In genomic region chr11:87761181-87761721, GRCm38 (mm10) we compare ENCODE assay signal across 13 mouse cellular contexts. TPM values are rescaled to one million over a fixed set of nuclear protein-coding genes. Genes with fewer than 3 reads are reported as not detected.
DNase-seq lines count a peak whose midpoint lies in the region; ATAC-seq and TF ChIP-seq lines count a peak whose summit lies in the region.
"Had no signal": no experiment of that assay in that cellular context is flagged by ENCODE, and none has a peak within 500 bp of the region (broad histone marks: within the 10 kb centered on the region; RNA-seq: fewer than 3 reads in every experiment).

No protein-coding gene starts in this region.

- H3K4me1 ChIP-seq in forebrain, embryonic 16.5 days (replicated peaks; ENCODE audit: control insufficient read depth, insufficient read depth, low read length), result peaks cover 51% of the 10 kb centered on the region
- peaks cover 57% of the 10 kb centered on the region for H3K4me1 ChIP-seq in midbrain, embryonic 15.5 days

- no peak for DNase-seq in left cerebral cortex, adult 2 months (ENCODE audit: extremely low spot score in 1 of 2, low spot score in 2 of 2)
- DNase-seq in left cerebral cortex, postnatal 14 days (ENCODE audit: low spot score in 2 of 2), result no peak
- DNase-seq in brain, adult 2 months (ENCODE audit: low read depth, low spot score), result peak; percentile 65
- no peak for DNase-seq in kidney, postnatal 4 days
- DNase-seq in adipocyte (ENCODE audit: low spot score), result no peak
- DNase-seq in lung, postnatal 10 days, result no peak
- DNase-seq: kidney, adult 2 months had no signal

- TF ChIP-seq CTCF in left cerebral cortex, adult 2 months (IDR thresholded peaks at IDR 0.05), result no peak

- peak overlapping the region; percentile 74 for H3K4me2 ChIP-seq in forebrain, embryonic 16.5 days (ENCODE audit: low read length)
- peak overlapping the region; percentile 91 for H3K4me2 ChIP-seq in midbrain, embryonic 15.5 days
- H3K4me2 ChIP-seq: heart, embryonic 12.5 days had no signal

- intact Hi-C loops in left cerebral cortex, adult 2 months (cut with DNase I), result loop anchor here (5.0 kb wide), 2 partner anchors 144 to 164 kb away; partner anchors contain the start of gene Hsf5
- intact Hi-C loops in left cerebral cortex, postnatal 14 days (cut with DNase I), result loop anchor here (5.0 kb wide), 1 partner anchor 164 kb away; no protein-coding TSS in a partner anchor

- peak overlapping the region; percentile 86 for H3K9ac ChIP-seq in forebrain, embryonic 16.5 days (replicated peaks; ENCODE audit: low read depth, low read length)
- H3K9ac ChIP-seq in midbrain, embryonic 15.5 days, result peak overlapping the region; percentile 74
- H3K9ac ChIP-seq: heart, embryonic 12.5 days; liver, embryonic 14.5 days; stomach, embryonic 15.5 days had no signal

- peak overlapping the region; percentile 92 for H3K27ac ChIP-seq in left cerebral cortex, adult 2 months
- H3K27ac ChIP-seq in forebrain, embryonic 16.5 days (ENCODE audit: low read length), result no peak overlapping the region
- H3K27ac ChIP-seq in midbrain, embryonic 15.5 days, result peak overlapping the region; percentile 95
- H3K27ac ChIP-seq: liver, embryonic 14.5 days; stomach, embryonic 15.5 days had no signal

- H3K27me3 ChIP-seq in forebrain, embryonic 16.5 days (replicated peaks; ENCODE audit: control insufficient read depth, insufficient read depth, low read length), result no peaks in the 10 kb centered on the region
- H3K27me3 ChIP-seq in midbrain, embryonic 15.5 days (replicated peaks), result no peaks in the 10 kb centered on the region

- 52% methylated on average over 11 of the region's 11 CpGs for WGBS in forebrain, embryonic 16.5 days
- WGBS in midbrain, embryonic 15.5 days, result 50% methylated on average over 11 of the region's 11 CpGs

- ATAC-seq in forebrain, embryonic 16.5 days, result no peak
- ATAC-seq in midbrain, embryonic 15.5 days (replicated peaks), result no peak
- ATAC-seq: activated CD4-positive, CD25-positive, alpha-beta regulatory T cell, adult 4 months had no signal

- no peaks in the 10 kb centered on the region for H3K9me3 ChIP-seq in forebrain, embryonic 16.5 days (ENCODE audit: control insufficient read depth, low read length)
- no peaks in the 10 kb centered on the region for H3K9me3 ChIP-seq in midbrain, embryonic 15.5 days
- H3K9me3 ChIP-seq: heart, embryonic 12.5 days; stomach, embryonic 15.5 days had no signal

- H3K4me3 ChIP-seq in left cerebral cortex, adult 2 months, result peak overlapping the region; percentile 75
- H3K4me3 ChIP-seq in forebrain, embryonic 16.5 days (replicated peaks; ENCODE audit: low read length), result peak overlapping the region; percentile 59
- peak overlapping the region; percentile 63 for H3K4me3 ChIP-seq in midbrain, embryonic 15.5 days
- H3K4me3 ChIP-seq: heart, embryonic 12.5 days; stomach, embryonic 15.5 days had no signal

- no peaks in the 10 kb centered on the region for H3K36me3 ChIP-seq in forebrain, embryonic 16.5 days (ENCODE audit: control insufficient read depth, insufficient read depth)
- H3K36me3 ChIP-seq in midbrain, embryonic 15.5 days (replicated peaks), result no peaks in the 10 kb centered on the region
- H3K36me3 ChIP-seq: heart, embryonic 12.5 days; stomach, embryonic 15.5 days had no signal

RNA-seq across cellular contexts. Expression of gene Tspoap1, which starts 0.9 kb away (rescaled TPM):
- 100 to 1,000 TPM; 190 to 202 TPM for total RNA-seq in left cerebral cortex, adult 2 months (2021)
- 100 to 1,000 TPM; 154 to 162 TPM for total RNA-seq in left cerebral cortex, postnatal 14 days (2021)
- 26.4 and 47.4 TPM in 2 replicates for polyA plus RNA-seq in forebrain, embryonic 16.5 days (2015; fragmentation: Nextera tagmentation; extraction: Ambion mirVana)
- 65.8 and 72.5 TPM in 2 replicates for polyA plus RNA-seq in midbrain, embryonic 15.5 days (2015; fragmentation: Nextera tagmentation; extraction: Ambion mirVana)

RNA-seq across cellular contexts. Expression of gene Supt4a, which starts 23.9 kb away (rescaled TPM):
- 10 to 100 TPM; 66.3 to 82.3 TPM for total RNA-seq in left cerebral cortex, adult 2 months (2021)
- 10 to 100 TPM; 60.6 to 67.6 TPM for total RNA-seq in left cerebral cortex, postnatal 14 days (2021)
- 133 and 147 TPM in 2 replicates for polyA plus RNA-seq in forebrain, embryonic 16.5 days (2015; fragmentation: Nextera tagmentation; extraction: Ambion mirVana)
- polyA plus RNA-seq in midbrain, embryonic 15.5 days (2015; fragmentation: Nextera tagmentation; extraction: Ambion mirVana), result 136 and 137 TPM in 2 replicates

RNA-seq across cellular contexts. Expression of gene Mpo, which starts 32.1 kb away (rescaled TPM):
- not detected for total RNA-seq in left cerebral cortex, adult 2 months (2021)
- total RNA-seq in left cerebral cortex, postnatal 14 days (2021), result not detected
- 0.29 and 0.80 TPM in 2 replicates for polyA plus RNA-seq in forebrain, embryonic 16.5 days (2015; fragmentation: Nextera tagmentation; extraction: Ambion mirVana)
- 0.12 and 1.2 TPM in 2 replicates for polyA plus RNA-seq in midbrain, embryonic 15.5 days (2015; fragmentation: Nextera tagmentation; extraction: Ambion mirVana)
- polyA plus RNA-seq: activated CD4-positive, CD25-positive, alpha-beta regulatory T cell, adult 4 months had no signal
